Mouse (Mus musculus) neural tube, embryonic 13.5 days (tissue): ENCODE data around the gene Magee2. TPM values are rescaled to one million over a fixed set of nuclear protein-coding genes. Genes with fewer than 3 reads are reported as not detected.
"Not testable (repeated sequence)": the region's sequence is repeated elsewhere in the genome, so short reads cannot be mapped to it uniquely, and the experiment has no call there.

ENCODE experiments used
- ATAC-seq: fragments of 200-750 bp; cut with Nextera tagmentation; 2 replicates; pipeline ENCODE4 v1.8.0; 2017; ENCODE audit warnings: low read depth, mild to moderate bottlenecking, moderate TSS enrichment, moderate library complexity
- H3K27ac ChIP-seq: fragments of 300-500 bp; sonication (generic); replicated peaks from 2 replicates; pipeline ENCODE4 v1.5.1; 2015; ENCODE audit warnings: moderate library complexity, mild to moderate bottlenecking, inconsistent platforms
- H3K27me3 ChIP-seq: fragments of 300-500 bp; sonication (generic); 2 replicates; pipeline ENCODE4 v1.6.1; 2015; ENCODE audit warnings: mild to moderate bottlenecking, inconsistent platforms
- H3K36me3 ChIP-seq: fragments of 300-500 bp; sonication (generic); 2 replicates; pipeline ENCODE4 v1.6.1; 2015; ENCODE audit warnings: mild to moderate bottlenecking, inconsistent platforms
- H3K4me1 ChIP-seq: fragments of 300-500 bp; sonication (generic); replicated peaks from 2 replicates; pipeline ENCODE4 v1.6.1; 2015; ENCODE audit warnings: inconsistent platforms
- H3K4me2 ChIP-seq: fragments of 300-500 bp; sonication (generic); 2 replicates; pipeline ENCODE4 v1.6.1; 2015; ENCODE audit warnings: inconsistent platforms, mild to moderate bottlenecking, moderate library complexity
- H3K4me3 ChIP-seq: fragments of 300-500 bp; sonication (generic); 2 replicates; pipeline ENCODE4 v1.5.1; 2015; ENCODE audit warnings: mild to moderate bottlenecking, inconsistent platforms
- H3K9ac ChIP-seq: fragments of 300-500 bp; sonication (generic); 2 replicates; pipeline ENCODE4 v1.6.1; 2015; ENCODE audit warnings: moderate library complexity, mild to moderate bottlenecking, inconsistent platforms
- H3K9me3 ChIP-seq: fragments of 300-500 bp; sonication (generic); 2 replicates; pipeline ENCODE4 v1.6.1; 2016; ENCODE audit warnings: inconsistent platforms
- WGBS: fragments of 180-500 bp; shearing (Covaris S2); methylation state at CpG from one replicate; pipeline ENCODE4 v1.1.7; 2015; 5-methylcytosine and 5-hydroxymethylcytosine counted together
- polyA plus RNA-seq: library from polyadenylated mRNA; unstranded; fragments of >200 nt; fragmentation: Nextera tagmentation; extraction: Ambion mirVana; gene quantifications from 2 replicates; pipeline ENCODE4 v1.2.1, GENCODE M21; 2015

The Magee2 gene
- 17.6 and 19.3 TPM in 2 replicates for polyA plus RNA-seq

DNA sequence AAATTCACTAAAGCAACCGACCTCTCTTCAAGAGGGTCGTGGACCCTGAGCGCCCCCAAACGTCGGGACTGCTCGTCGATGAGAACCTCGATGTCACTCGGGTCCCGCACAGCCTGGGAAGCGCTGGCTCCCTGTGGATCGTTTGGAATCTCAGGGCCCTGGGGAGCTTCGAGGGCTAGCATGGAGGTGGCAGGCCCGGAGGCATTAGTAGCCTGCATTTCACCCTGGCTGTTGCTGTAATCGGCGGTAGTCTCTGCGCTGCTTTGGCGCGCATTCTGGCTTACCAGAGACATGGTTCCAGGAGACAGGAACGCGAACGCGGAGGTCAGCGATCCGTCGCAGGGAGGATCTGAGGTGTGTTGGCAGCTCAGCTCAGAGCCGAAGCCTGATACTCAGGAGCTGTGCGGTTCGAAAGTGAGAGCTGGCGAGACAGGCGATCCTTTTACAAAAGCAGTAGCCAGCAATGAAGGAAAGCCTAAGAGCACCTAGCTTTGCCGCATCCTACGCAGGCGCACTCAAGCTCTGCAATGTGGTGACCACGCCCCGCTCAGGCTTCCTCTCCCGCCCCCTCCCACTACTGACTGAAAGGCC is at the start of gene Magee2:
Gene Magee2 (minus strand): TSS at position 517 of the 591 bp plus-strand sequence.
- ATAC-seq = peak; percentile 96
- Histone ChIP-seq H3K4me3 (peak within 1 kb of the TSS; percentile 48), H3K27ac (peak within 1 kb of the TSS; percentile 77; the same call in 1 of the 2 replicates), H3K4me1 (no peaks in the 10 kb centered on the region), H3K27me3 (peaks cover 72% of the 10 kb centered on the region), H3K36me3 (no peaks in the 10 kb centered on the region), H3K9ac (peak within 1 kb of the TSS; percentile 71), H3K9me3 (no peaks in the 10 kb centered on the region), H3K4me2 (peak within 1 kb of the TSS; percentile 53)
- WGBS = 23% methylated on average over 37 of the region's 37 CpGs

GRCm38 (mm10) chrX:104853610-104854009 is 3.5 kb downstream of the Magee2 start:
- no peak overlapping the region for H3K27ac ChIP-seq
- no peaks in the 10 kb centered on the region for H3K36me3 ChIP-seq
- 0 out of 2 replicates have a peak overlapping the region, but pooled peaks have one; percentile 7 for H3K4me2 ChIP-seq
- H3K4me1 ChIP-seq = no peaks in the 10 kb centered on the region
- WGBS = 34% methylated on average over 9 of the region's 9 CpGs
- peaks cover 69% of the 10 kb centered on the region for H3K27me3 ChIP-seq
- no peak overlapping the region for H3K9ac ChIP-seq
- ATAC-seq = no peak
- H3K4me3 ChIP-seq = no peak overlapping the region
- no peaks in the 10 kb centered on the region for H3K9me3 ChIP-seq

DNA sequence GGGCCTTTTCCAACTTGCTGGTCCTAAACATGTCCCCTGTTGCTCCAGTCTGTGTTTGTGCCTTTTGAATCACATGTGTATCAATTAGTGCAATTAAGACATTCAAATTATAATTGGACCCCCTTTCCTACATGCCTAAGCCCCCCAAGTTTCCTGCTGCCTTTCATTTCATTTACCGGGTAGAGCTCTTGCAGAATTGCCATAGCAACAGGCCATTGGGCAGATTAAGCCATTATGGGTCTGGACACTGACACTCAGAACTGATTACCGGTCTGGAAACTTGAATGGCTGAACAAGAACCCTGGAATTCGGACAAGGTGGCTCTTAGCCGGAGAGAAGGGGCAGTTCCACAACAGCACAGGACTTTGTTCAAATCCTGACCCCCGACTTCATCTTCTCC is 39.5 kb downstream of the Magee2 start:
- H3K9me3 ChIP-seq, H3K27me3 ChIP-seq, ATAC-seq, H3K4me1 ChIP-seq, H3K27ac ChIP-seq, H3K4me3 ChIP-seq, H3K9ac ChIP-seq, H3K36me3 ChIP-seq, H3K4me2 ChIP-seq: not testable (repeated sequence)
- WGBS = 59% methylated on average over 4 of the region's 5 CpGs

- H3K36me3 ChIP-seq, H3K27me3 ChIP-seq, H3K9ac ChIP-seq, H3K4me1 ChIP-seq, H3K27ac ChIP-seq, H3K4me3 ChIP-seq, H3K4me2 ChIP-seq, H3K9me3 ChIP-seq, ATAC-seq: not testable (repeated sequence)
- WGBS = 67% methylated on average over 1 of the region's 3 CpGs
Measured at GRCm38 (mm10) chrX:104816987-104817386, 40.1 kb downstream of the Magee2 start.

- H3K4me1 ChIP-seq, H3K4me3 ChIP-seq, H3K9me3 ChIP-seq, H3K36me3 ChIP-seq, H3K27me3 ChIP-seq, H3K9ac ChIP-seq, ATAC-seq, H3K4me2 ChIP-seq, H3K27ac ChIP-seq: not testable (repeated sequence)
- 38% methylated on average over 3 of the region's 4 CpGs for WGBS
Measured at GRCm38 (mm10) chrX:104813704-104814103, 43.4 kb downstream of the Magee2 start.

Other genes with a start within 250 kb of the Magee2 start
- gene Zdhhc15, start 186.2 kb downstream of the Magee2 start, polyA plus RNA-seq = 5.8 TPM in 2 replicates
- 34.3 and 35.2 TPM in 2 replicates for gene Pbdc1, start 222.5 kb upstream of the Magee2 start, polyA plus RNA-seq